Mouse (Mus musculus): ENCODE data around the gene Klf7.

The Klf7 gene

GRCm38 (mm10) chr1:63980733-63981132 lies 141.3 kb downstream of the Klf7 start:
- DNase-seq (ENCODE audit: low spot score in 2 of 2) = no peak
